Mouse (Mus musculus): ENCODE measurements around the gene Stx12.
"Not testable (repeated sequence)": the region's sequence is repeated elsewhere in the genome, so short reads cannot be mapped to it uniquely, and the experiment has no call there.

GRCm38 (mm10) chr4:132926520-132926919 lies 42.2 kb upstream of the Stx12 start:
- TF ChIP-seq CTCF (IDR thresholded peaks at IDR 0.05; ENCODE audit: control insufficient read depth, insufficient read depth, low read length); POLR2A (IDR thresholded peaks at IDR 0.05; ENCODE audit: borderline replicate concordance, control insufficient read depth, low read depth, low read length): not testable (repeated sequence)

Data from bone marrow, adult 2 months (tissue).